Mouse (Mus musculus): ENCODE data around the gene Dffb.

The Dffb gene

DNA sequence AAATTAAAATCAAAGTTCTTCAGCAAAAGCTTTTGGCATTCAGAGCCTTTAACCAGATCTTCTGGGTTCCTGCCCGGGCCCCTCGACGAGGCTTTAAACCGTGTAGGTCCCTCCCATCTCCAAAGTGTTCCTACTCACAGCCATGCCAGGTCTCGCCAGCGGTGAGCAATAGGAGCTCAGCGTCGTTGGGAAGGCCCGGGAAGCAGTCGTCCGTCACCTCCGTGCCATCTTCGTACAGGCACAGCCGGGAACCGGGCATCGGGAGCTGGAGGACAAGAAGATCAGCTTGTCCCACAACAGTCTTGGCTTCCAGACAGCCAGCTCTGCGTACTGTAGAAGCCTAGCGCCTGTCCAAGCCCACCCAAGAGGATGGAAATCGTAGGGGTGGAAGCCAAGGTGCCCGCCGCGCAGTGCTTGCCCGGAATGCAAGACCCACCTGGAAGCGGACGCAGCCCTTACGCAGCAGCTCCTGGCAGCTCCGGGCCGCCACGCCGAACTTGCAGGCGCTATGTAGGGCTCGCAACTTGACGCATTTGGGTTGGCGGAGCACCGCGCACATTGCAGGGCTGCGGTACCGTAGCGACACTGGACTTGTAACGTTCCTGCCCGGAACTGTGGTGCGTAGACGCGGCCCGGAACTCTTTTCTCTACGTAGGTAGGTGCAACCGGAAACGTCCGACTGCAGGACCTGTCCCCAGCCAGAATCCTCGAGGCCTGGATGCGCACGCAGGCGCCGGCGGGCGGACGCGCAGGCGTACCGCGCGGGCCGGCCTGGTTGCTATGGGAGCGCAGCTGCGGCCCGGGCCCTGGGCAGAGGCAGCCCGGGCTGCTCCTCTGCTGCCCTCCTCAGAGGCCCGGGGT lies at the start of gene Dffb, which contains the start of gene Cep104:
Dffb (minus strand) TSS at position 696 of the 861 bp plus-strand sequence.
Cep104 (plus strand) TSS at position 764 of the 861 bp plus-strand sequence.
- peak; percentile 91 for DNase-seq

DNA sequence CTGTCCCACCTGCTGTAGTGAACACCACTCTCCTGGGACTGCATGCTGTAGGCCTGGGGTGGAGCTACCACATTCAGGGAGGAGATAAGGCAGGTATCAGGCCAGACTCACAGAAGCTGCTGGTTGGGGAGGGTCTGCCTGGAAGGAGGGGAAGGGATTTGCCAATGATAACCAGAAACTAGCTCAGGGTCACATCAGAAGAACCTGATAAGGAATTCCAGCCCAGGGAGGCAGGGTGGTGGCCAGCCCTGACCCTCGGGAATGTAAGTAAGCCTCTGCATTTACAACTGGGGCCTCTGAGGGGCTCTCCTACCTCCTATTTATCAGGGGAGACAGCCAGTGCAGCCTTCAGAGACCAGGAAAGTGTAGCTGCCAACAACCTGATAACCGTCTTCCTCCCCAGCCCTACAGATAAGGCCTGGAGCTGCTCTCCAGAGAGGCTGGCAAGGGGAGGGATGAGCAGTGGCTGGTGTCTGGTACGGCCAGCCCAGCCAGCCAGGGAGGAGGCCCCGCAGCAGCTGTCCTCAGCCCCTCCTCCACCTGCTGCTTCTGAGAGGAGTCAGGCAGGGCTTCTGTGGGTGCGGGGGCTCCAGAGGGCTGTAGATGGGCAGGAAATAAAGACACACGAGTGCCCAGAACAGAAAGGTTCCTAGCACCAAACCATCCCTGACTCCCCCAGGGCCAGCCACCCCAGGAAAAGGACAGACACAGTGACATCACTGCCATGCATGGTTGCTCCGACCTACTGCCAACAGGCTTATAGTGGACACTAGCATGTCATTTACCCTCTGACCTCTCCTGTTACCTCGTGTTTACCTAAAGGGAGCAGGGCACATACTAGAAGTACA lies 49.1 kb upstream of the Dffb start:
- no peak for DNase-seq

- no peak for DNase-seq
Measured at GRCm38 (mm10) chr4:154022844-154023243, 47.9 kb upstream of the Dffb start.

- DNase-seq: no peak
Measured at GRCm38 (mm10) chr4:154022407-154022806, 47.5 kb upstream of the Dffb start.

GRCm38 (mm10) chr4:154021432-154021831 lies 46.5 kb upstream of the Dffb start:
- DNase-seq: no peak

GRCm38 (mm10) chr4:154019571-154019970 lies 44.6 kb upstream of the Dffb start:
- DNase-seq: no peak

GRCm38 (mm10) chr4:154015476-154015875 lies 40.5 kb upstream of the Dffb start:
- DNase-seq: no peak

GRCm38 (mm10) chr4:154012132-154012882 lies 37.4 kb upstream of the Dffb start:
- no peak for DNase-seq

- peak; percentile 89 for DNase-seq
Measured at GRCm38 (mm10) chr4:154011646-154012089, 36.7 kb upstream of the Dffb start, which contains the start of gene Lrrc47. Gene Lrrc47, plus strand, starts transcription at chr4:154011731.

DNA sequence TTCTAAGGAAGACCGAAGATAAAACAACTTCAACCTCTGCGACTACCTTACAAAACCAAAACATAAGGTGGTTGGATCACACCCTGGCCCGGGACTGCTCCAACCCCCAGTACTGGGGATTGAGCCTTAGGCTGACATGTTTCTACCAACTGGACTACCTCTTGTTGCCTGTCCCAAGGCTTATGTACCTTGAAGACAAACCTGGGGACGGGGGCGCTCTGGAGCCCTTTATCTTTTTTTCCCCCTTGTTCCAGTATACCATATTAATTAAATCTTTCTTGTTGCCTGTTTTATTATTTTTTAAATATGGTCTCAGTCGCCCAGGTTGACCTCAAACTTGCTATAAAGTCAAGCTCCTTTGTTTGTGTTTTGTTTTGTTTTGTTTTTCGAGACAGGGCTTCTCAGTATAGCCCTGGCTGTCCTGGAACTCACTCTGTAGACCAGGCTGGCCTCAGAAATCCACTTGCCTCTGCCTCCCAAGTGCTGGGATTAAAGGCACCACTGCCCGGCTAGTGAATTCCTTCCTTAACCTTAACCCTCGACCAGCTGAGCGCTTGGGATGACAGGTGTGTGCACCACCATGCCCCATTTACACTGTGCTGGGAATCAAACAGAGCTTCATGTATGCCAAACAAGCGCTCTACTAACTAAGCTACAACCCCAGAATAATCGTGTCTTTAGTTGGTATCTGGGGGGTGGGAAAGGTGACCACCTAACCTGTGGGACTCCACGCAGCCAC lies 36.1 kb upstream of the Dffb start:
- DNase-seq: no peak

DNA sequence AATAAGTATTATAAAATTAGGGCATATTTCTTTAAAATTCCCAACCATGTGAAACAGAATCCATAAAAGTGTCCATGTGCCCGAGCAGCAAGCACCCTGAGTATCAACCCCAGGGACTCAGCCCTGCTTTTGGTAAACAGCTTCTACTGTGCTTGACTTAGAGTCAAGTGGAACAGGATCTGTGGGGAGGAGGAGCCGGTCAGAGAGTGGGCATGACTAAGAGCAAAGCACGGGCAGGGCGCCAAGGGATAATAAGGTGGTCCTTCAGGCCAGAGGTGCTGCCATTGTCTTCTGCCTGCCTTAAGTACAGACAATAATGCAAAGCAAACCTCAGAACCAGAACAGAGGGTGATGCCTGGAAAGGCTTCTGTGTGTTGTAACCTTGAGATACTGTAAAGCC lies 32.8 kb upstream of the Dffb start:
- DNase-seq: no peak

DNA sequence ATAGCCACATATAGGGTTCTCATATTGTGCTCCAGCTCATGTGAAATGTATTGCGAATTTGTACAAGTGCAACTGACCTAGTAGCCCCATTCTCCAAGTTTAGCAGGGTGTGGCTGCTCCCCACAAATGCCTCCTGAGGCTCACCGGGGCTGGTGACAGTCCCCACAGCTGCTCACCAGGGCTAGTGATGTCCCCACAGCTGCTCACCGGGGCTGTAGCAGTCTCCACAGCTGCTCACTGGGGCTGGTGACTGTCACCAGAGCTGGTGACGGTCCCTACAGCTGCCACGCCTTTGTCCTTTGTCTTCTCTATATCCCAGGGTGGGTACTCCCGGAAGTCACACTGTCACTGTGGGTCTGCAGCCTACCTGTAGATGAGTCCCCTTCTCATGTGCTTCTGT lies 31.3 kb upstream of the Dffb start:
- no peak for DNase-seq

DNA sequence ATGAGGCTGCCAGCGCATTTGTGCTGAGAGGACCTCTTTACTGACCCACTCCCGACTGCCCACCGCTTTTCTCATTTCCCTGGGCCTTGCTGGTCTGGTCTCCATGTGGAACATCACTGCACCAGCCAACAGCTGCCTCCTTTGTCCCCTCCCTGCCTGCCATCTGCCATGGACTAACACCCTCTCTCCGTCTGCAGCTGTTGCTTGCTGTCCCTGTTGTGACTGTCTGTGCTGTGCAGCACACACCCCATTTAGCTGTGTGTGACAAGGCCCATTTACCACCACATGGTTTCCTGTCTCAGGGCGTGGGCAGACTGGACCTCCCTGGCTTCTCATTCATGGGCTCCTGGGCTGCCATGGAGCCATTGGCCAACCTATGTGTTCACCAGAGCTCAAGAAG lies 30.6 kb upstream of the Dffb start:
- DNase-seq: no peak

- no peak for DNase-seq
Measured at GRCm38 (mm10) chr4:153993505-153993904, 18.6 kb upstream of the Dffb start.

- no peak for DNase-seq
Measured at GRCm38 (mm10) chr4:153992715-153993114, 17.8 kb upstream of the Dffb start.

DNA sequence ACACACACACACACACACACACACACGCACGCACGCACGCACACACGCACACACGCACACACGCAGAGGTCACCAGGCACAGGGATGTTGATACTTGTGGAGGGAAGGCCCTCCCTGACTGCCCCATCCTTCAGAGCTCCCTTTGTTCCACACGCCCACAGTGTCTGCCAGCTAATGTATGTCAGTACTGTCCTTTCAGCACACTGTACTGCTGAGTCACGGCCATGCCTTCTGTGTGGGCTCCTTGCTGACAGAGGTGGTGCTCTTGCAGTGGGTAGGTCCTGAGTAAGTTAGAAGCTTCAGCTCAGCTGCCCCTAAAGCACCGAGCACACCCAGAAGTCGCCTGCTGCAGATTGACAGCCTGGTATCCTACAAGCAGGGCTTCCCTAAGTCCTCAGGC lies 5.5 kb upstream of the Dffb start:
- DNase-seq: no peak

DNA sequence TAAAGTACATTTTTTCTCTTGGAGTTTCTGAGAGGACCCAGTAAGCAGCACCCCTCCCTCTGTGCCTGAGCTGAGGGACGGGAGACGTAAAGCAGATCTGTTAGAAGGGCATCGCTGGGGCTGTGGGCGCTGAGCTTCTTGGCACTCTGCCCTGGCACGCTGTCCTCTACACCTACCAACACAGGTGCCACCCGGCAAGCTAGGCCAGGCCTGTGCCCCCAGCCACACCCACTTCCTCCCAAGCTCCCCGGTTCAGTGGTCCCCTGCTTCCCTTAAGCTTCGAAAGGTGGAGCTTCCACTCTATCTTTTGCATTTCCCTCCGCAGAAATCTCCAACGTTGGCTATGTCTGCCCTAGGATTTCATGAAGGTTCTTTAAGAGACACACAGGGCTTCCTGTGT lies 4.3 kb upstream of the Dffb start:
- DNase-seq: no peak

DNA sequence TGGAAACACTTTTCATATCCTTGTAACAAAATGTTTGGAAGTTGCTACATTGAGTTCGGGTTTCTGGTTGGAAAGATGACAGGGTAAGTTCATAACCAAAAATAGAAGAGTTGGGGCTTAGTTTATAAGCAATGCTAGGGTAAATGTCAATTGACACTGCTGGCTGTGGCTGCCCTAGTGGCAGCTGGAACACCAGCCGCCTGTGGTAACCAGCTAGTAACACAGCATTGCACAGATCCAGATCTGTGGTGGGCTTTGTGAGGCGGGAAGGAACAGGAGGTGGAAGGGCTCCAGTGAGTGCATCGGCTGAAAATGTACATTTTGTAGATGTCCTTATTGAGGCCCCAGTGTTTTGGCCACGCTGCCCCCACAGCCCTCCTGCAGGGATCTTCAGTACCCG lies 842 bp upstream of the Dffb start:
- no peak for DNase-seq

DNA sequence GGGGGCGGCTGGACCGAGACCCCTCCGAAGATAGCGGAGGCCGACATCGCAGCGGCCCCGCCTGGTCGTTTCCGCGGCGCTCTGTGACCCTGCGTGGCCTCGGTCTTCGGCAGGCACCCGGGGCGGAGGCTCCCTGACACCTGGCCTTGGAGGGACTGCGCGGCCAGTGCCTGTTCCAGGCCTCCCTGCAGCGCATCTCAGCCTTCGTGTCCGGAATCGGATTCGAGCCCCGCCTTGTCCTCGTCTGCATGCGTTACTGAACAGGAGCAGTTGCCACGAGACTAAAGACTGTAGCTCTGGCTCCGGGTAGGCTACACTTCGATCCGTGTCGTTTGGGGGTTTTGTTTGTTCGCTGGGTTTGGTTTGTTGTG lies 351 bp upstream of the Dffb start:
- DNase-seq: no peak

DNA sequence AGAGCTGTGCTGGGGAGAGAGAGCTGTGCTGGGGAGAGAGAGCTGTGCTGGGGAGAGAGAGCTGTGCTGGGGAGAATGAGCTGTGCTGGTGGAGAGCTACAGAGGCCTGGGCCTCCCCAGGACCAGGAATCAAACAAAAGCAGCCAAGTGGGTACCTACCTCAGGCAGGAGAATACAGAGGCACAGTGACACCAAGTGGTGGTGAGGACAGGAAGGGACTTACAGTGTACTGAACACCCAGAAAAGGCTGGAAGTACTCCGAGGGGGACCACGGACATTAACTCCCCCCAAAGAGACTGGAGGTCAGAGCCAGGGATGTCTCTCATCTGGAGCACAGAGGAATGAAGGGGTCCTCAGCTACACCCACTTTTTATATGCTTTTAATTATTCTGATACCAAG lies 6.9 kb downstream of the Dffb start:
- no peak for DNase-seq

- DNase-seq: no peak
Measured at GRCm38 (mm10) chr4:153967556-153967955, 7.4 kb downstream of the Dffb start.

DNA sequence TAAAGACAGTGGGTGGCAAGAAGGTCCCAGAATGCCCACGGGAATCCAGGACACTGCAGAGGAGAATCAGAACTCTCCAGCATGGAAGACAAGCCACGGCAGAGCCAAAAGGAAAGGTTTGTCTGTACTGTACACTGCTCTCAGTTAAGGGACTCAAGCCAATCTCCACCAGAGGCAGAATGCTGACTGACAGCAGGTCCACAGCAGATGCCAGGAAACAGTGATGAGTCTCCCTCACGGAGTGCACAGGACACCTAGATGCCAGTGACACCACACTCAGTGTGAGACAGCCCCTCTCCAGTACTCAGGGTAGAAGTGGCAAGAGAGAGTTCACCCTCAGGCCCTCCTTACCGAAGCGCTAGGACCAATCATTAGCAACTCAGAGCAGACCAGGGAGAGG lies 8.3 kb downstream of the Dffb start:
- DNase-seq: peak; percentile 47

All from cerebellum, adult 9-11 months (tissue).